Mouse (Mus musculus) C2C12 (cell line): ENCODE measurements around the gene B3gnt7. TPM values are rescaled to one million over a fixed set of nuclear protein-coding genes. Genes with fewer than 3 reads are reported as not detected.

Experiments used
- H3K27me3 ChIP-seq: one replicate; pipeline ENCODE4 v1.6.1; 2011; ENCODE audit not compliant: control insufficient read depth, insufficient read depth, insufficient read length
- H3K36me3 ChIP-seq: one replicate; pipeline ENCODE4 v1.6.1; 2011; ENCODE audit not compliant: control insufficient read depth, insufficient read depth
- H3K4me3 ChIP-seq: one replicate; pipeline ENCODE4 v1.5.1; 2011; ENCODE audit warnings: mild to moderate bottlenecking, control low read depth; ENCODE audit not compliant: poor library complexity, insufficient read depth, severe bottlenecking
- H3K79me2 ChIP-seq: one replicate; pipeline ENCODE4 v1.6.1; 2011; ENCODE audit not compliant: control insufficient read depth, insufficient read depth
- H3K79me3 ChIP-seq: one replicate; pipeline ENCODE4 v1.6.1; 2011; ENCODE audit warnings: low read depth, control low read depth
- H3ac ChIP-seq: one replicate; pipeline ENCODE3; 2011; ENCODE audit warnings: low read depth; ENCODE audit not compliant: control insufficient read depth, insufficient read length
- CEBPB ChIP-seq: IDR thresholded peaks from one replicate; pipeline ENCODE4 v1.6.1; 2011; ENCODE audit warnings: low read depth, mild to moderate bottlenecking, control low read depth, moderate library complexity
- CTCF ChIP-seq: IDR thresholded peaks from one replicate; pipeline ENCODE4 v1.5.1; 2011; ENCODE audit not compliant: control insufficient read depth, insufficient read depth, insufficient read length
- FOSL1 ChIP-seq: IDR thresholded peaks from one replicate; pipeline ENCODE4 v1.8.0; 2011; ENCODE audit warnings: mild to moderate bottlenecking, low read length; ENCODE audit not compliant: poor library complexity, insufficient read depth, severe bottlenecking
- MAX ChIP-seq: IDR thresholded peaks from one replicate; pipeline ENCODE4 v1.6.1; 2011; ENCODE audit warnings: mild to moderate bottlenecking, control low read depth
- MYOD1 ChIP-seq: IDR thresholded peaks from one replicate; pipeline ENCODE4 v1.6.1; 2011; ENCODE audit warnings: low read depth; ENCODE audit not compliant: control insufficient read depth, insufficient read length
- MYOG ChIP-seq: IDR thresholded peaks from one replicate; pipeline ENCODE4 v1.6.1; 2011; ENCODE audit not compliant: control insufficient read depth, insufficient read length; ENCODE audit errors: extremely low read depth
- USF1 ChIP-seq: IDR thresholded peaks from one replicate; pipeline ENCODE4 v1.6.1; 2011; ENCODE audit warnings: low read depth, mild to moderate bottlenecking, control low read depth, moderate library complexity
- microRNA-seq: library from miRNA; unstranded; fragments of <30 nt; microRNA quantifications from one replicate; pipeline ENCODE4, GENCODE M21; 2019; ENCODE audit warnings: borderline microRNAs expressed
- polyA plus RNA-seq: library from polyadenylated mRNA; unstranded; fragments of >200 nt; fragmentation: generic; extraction: Trizol; gene quantifications from one replicate; pipeline ENCODE4 v1.2.1, GENCODE M21; 2012; ENCODE audit warnings: missing spikeins

The B3gnt7 gene
- polyA plus RNA-seq, 1 experiment, result not detected

DNA sequence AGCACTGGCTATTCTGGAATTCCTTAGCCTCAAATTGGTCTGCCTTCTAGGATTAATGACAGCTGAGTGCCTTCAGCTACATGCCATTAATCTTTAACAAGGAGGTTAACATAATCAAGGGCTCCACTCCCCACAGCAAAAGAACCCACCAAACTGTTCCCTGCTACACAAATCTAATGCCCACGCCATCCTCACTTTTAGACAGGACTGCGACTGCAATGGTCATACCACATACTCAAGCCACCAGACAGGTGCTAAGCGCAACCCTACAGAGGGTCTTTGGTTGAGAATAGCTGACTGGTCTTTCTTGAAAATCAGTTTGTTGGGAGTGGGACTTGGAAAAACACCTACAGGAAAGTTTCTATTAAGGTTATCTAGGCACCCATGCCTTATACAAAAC, 46.6 kb downstream of the B3gnt7 start:
- Histone ChIP-seq H3K36me3 (peaks cover 97% of the 10 kb centered on the region), H3K27me3 (no peaks in the 10 kb centered on the region), H3ac (no peak overlapping the region), H3K79me2 (peaks cover 38% of the 10 kb centered on the region), H3K4me3 (no peak overlapping the region), H3K79me3 (peaks cover 8% of the 10 kb centered on the region)
- no peak for TF ChIP-seq MYOG

DNA sequence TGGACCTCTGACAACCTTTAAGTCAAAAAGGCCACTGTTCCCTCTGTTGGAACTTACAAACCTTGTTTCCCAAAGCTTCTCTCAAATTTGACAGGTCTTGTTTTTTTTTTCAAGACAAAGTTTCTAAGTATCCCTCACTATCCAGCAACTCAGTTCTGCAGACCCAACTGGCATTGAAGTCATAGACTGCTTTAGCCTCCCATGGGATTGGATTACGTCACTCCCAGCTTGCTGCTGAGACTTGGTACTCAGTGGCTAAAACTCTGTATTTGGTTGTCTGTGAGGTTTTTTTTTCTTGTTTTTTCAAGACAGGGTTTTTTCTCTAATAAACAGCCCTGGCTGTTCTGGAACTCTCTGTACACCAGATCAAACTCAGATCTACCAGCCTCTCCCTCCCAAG, 47.1 kb downstream of the B3gnt7 start:
- peaks cover 43% of the 10 kb centered on the region for H3K79me2 ChIP-seq
- no peaks in the 10 kb centered on the region for H3K27me3 ChIP-seq
- TF ChIP-seq MAX (no peak), CTCF (no peak)
- no peak overlapping the region for H3K4me3 ChIP-seq
- no peak overlapping the region for H3ac ChIP-seq
- peaks cover 98% of the 10 kb centered on the region for H3K36me3 ChIP-seq
- H3K79me3 ChIP-seq, result peaks cover 13% of the 10 kb centered on the region

DNA sequence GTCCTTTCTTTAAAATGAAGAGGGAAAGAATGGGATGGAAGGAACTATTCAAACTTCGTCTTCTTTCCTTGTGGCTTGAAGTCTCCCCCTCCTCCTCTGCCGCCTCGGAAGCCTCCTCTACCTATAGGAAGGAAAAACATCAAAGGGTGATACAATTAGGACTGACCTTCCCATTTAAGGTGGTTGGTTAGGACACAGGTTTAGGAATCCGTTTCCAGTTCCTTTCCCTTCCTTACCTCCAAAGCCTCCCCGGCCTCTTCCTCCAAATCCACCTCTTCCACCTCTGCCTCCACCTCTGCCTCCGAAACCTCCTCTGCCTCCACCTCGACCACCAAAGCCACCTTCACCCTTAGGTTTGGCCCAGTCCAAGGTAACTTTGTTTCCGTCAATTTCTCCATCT, 47.9 kb downstream of the B3gnt7 start:
- Histone ChIP-seq H3K36me3 (peaks cover 99% of the 10 kb centered on the region), H3K4me3 (no peak overlapping the region), H3ac (no peak overlapping the region)

DNA sequence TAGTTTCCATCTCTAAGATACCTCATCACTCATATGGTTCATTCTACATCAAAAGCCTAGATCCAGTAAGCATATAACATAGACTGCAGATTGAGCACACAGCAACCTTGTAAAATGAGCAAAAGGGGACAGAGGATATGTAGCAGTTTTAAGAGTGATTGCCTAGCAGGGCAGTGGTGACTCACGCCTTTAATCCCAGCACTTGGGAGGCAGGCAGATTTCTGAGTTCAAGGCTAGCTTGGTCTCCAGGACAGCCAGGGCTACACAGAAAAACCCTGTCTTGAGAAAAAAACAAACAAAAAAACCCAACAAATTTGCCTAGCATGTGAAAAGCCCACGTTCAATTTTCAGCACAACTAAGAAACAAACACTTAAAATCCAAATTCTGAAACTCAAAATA, 51.6 kb downstream of the B3gnt7 start:
- Histone ChIP-seq H3K4me3 (no peak overlapping the region), H3ac (no peak overlapping the region), H3K79me3 (peaks cover 55% of the 10 kb centered on the region), H3K36me3 (peaks cover 91% of the 10 kb centered on the region), H3K79me2 (peaks cover 88% of the 10 kb centered on the region), H3K27me3 (no peaks in the 10 kb centered on the region)
- TF ChIP-seq FOSL1 (no peak), MAX (no peak), CTCF (no peak), MYOG (no peak)

More for the DNA sequence above, 47.9 kb downstream of the B3gnt7 start:
- H3K79me2 ChIP-seq, result peaks cover 52% of the 10 kb centered on the region
- TF ChIP-seq USF1 (no peak), FOSL1 (no peak), CTCF (no peak), CEBPB (no peak), MYOD1 (no peak), MAX (no peak), MYOG (no peak)
- no peaks in the 10 kb centered on the region for H3K27me3 ChIP-seq
- peaks cover 22% of the 10 kb centered on the region for H3K79me3 ChIP-seq

Small RNA genes lying within 50 kb of the gene (microRNA-seq; reads per million reads assigned to microRNA genes)
- gene mmu-mir-3535, result 9.9 reads per million, percentile 58 among the genes with 10 or more reads in this experiment

Other genes starting within 250 kb of the B3gnt7 start
- 88.9 TPM for gene Psmd1, start 238.4 kb upstream of the B3gnt7 start, polyA plus RNA-seq
- 0.14 TPM for gene Htr2b, start 190.9 kb upstream of the B3gnt7 start, polyA plus RNA-seq
- gene Gm21972, start 169.2 kb upstream of the B3gnt7 start, polyA plus RNA-seq, result 1.9 TPM
- gene Armc9, start 148.1 kb upstream of the B3gnt7 start, polyA plus RNA-seq, result 5.6 TPM
- 286 TPM for gene Ncl, start 56.6 kb downstream of the B3gnt7 start, polyA plus RNA-seq
- 0.02 TPM for gene Nmur1, start 123.4 kb downstream of the B3gnt7 start, polyA plus RNA-seq
- not detected for gene Tex44, start 123.5 kb downstream of the B3gnt7 start, polyA plus RNA-seq
- gene Ptma, start 223.9 kb downstream of the B3gnt7 start, polyA plus RNA-seq, result 2,542 TPM